Mouse (Mus musculus) heart, embryonic 11.5 days (tissue): Measurements from ENCODE around the gene Apoc4. TPM values are rescaled to one million over a fixed set of nuclear protein-coding genes. Genes with fewer than 3 reads are reported as not detected.
"Not testable (repeated sequence)": the region's sequence is repeated elsewhere in the genome, so short reads cannot be mapped to it uniquely, and the experiment has no call there.

ENCODE experiments used
- ATAC-seq: fragments of 200-750 bp; cut with Nextera tagmentation; replicated peaks from 2 replicates; pipeline ENCODE4 v1.8.0; 2017; ENCODE audit warnings: moderate library complexity; ENCODE audit not compliant: insufficient number of reproducible peaks, low FRiP score, low TSS enrichment
- H3K27ac ChIP-seq: fragments of 300-500 bp; sonication (generic); 2 replicates; pipeline ENCODE4 v1.5.1; 2014; ENCODE audit warnings: mild to moderate bottlenecking, low read depth, low read length
- H3K27me3 ChIP-seq: fragments of 300-500 bp; sonication (generic); 2 replicates; pipeline ENCODE4 v1.6.1; 2014; ENCODE audit warnings: mild to moderate bottlenecking, low read length, mixed read lengths; ENCODE audit not compliant: control insufficient read depth, insufficient read depth
- H3K36me3 ChIP-seq: fragments of 300-500 bp; sonication (generic); 2 replicates; pipeline ENCODE4 v1.6.1; 2014; ENCODE audit warnings: mild to moderate bottlenecking, low read length, moderate library complexity, mixed read lengths; ENCODE audit not compliant: control insufficient read depth, insufficient read depth
- H3K4me1 ChIP-seq: fragments of 300-500 bp; sonication (generic); 2 replicates; pipeline ENCODE4 v1.6.1; 2014; ENCODE audit warnings: low read length; ENCODE audit not compliant: control insufficient read depth, insufficient read depth
- H3K4me2 ChIP-seq: fragments of 300-500 bp; sonication (generic); 2 replicates; pipeline ENCODE4 v1.6.1; 2014; ENCODE audit warnings: mild to moderate bottlenecking, moderate library complexity
- H3K4me3 ChIP-seq: fragments of 300-500 bp; sonication (generic); 2 replicates; pipeline ENCODE4 v1.5.1; 2014; ENCODE audit warnings: low read depth, low read length
- H3K9ac ChIP-seq: fragments of 300-500 bp; sonication (generic); 2 replicates; pipeline ENCODE4 v1.6.1; 2014; ENCODE audit warnings: mild to moderate bottlenecking, low read depth, low read length, moderate library complexity
- H3K9me3 ChIP-seq: fragments of 300-500 bp; sonication (generic); replicated peaks from 2 replicates; pipeline ENCODE4 v1.6.1; 2016; ENCODE audit warnings: low read length; ENCODE audit not compliant: control insufficient read depth
- WGBS: fragments of 180-500 bp; shearing (Covaris S2); extraction: QIAGEN DNeasy Blood & Tissue Kit; methylation state at CpG from one replicate; pipeline ENCODE4 v1.1.7; 2014; ENCODE audit not compliant: insufficient replicate concordance; 5-methylcytosine and 5-hydroxymethylcytosine counted together
- polyA plus RNA-seq: library from polyadenylated mRNA; unstranded; fragments of >200 nt; fragmentation: Nextera tagmentation; extraction: Ambion mirVana; gene quantifications from 2 replicates; pipeline ENCODE4 v1.2.1, GENCODE M21; 2014

The Apoc4 gene
- polyA plus RNA-seq, 1 experiment from 2014 or later, result 0.34 TPM

DNA sequence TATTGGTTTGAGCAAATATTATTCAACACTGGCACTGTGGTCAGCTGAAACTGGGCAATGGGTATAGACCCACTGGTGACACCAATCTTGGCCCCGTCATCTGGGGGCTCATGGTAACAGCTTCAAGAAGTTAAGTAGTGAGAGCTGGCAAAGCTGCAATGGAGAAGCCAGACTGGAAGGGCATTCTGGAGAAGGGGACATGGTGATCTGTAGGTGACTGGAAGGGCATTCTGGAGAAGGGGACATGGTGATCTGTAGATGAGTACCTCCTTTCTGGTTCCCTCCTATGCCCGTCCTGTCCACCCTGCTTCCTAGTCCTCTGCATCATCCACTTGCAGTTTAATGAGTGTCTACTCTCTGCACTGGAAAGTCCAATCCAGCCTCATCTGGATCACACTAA is 7.3 kb upstream of the Apoc4 start:
- no peak overlapping the region for H3K27ac ChIP-seq
- ATAC-seq, result no peak
- H3K4me1 ChIP-seq, result peaks cover 18% of the 10 kb centered on the region
- no peaks in the 10 kb centered on the region for H3K9me3 ChIP-seq
- no peaks in the 10 kb centered on the region for H3K27me3 ChIP-seq
- H3K9ac ChIP-seq, result no peak overlapping the region
- no peak overlapping the region for H3K4me2 ChIP-seq
- 93% methylated on average over 2 of the region's 2 CpGs for WGBS
- no peak overlapping the region for H3K4me3 ChIP-seq
- H3K36me3 ChIP-seq, result no peaks in the 10 kb centered on the region

DNA sequence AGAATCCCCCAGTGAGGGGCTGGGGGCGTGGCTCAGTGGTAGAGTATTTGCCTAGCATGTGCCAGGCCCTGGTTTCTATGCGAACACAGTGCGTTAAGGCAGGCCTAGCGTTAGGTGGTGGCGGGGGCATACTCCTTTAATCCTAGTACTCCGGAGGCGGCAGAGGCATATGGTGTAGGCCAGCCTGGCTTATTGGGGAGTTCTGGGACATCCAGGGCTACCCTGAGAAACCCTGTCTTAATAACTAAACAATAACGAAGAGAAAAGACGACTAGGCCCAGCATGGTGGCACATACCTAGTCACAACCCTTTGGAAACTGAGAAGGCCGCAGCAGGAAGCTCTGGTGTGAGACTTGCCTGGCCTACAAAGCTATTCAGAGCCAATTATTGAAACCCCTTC is 6.8 kb upstream of the Apoc4 start:
- no peak overlapping the region for H3K9ac ChIP-seq
- H3K4me1 ChIP-seq, result peaks cover 13% of the 10 kb centered on the region
- no peak overlapping the region for H3K4me3 ChIP-seq
- H3K36me3 ChIP-seq, result no peaks in the 10 kb centered on the region
- no peaks in the 10 kb centered on the region for H3K27me3 ChIP-seq
- no peak overlapping the region for H3K27ac ChIP-seq
- no peaks in the 10 kb centered on the region for H3K9me3 ChIP-seq
- ATAC-seq, result no peak
- no peak overlapping the region for H3K4me2 ChIP-seq
- WGBS, result 89% methylated on average over 10 of the region's 10 CpGs

DNA sequence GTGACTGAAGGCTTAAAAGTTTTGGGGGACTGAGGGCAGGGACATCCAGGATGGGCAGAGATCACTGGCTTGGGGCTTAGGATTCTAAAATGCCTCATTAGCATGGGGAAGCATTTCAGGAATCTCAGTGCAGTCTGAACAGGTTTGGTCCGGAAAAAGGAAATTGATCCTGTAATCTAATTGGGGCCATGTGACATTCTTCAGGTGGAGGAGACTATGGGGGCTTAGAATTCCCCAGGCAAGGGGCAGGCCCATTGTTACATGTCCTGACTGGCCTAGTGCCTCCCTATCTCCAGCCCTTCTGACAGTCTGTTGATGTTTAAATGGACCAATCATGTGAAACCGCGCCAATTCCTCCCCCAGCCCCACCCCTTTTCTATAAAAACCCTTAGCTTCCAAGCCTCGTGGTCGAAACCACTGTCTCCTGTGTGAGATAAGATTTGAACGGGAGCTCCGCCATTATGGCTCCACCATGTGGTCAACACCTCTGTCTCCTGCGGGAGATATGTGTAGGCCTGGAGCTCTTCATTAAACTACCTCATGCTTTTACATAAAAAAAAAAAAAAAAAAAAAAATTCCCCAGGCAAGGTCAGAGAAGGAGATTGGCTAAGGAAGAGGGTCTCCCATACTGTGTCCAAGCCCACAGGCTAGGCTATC is 5.8 kb upstream of the Apoc4 start:
- H3K9me3 ChIP-seq, H3K4me2 ChIP-seq, ATAC-seq, H3K9ac ChIP-seq, H3K27me3 ChIP-seq, H3K4me3 ChIP-seq, H3K36me3 ChIP-seq, H3K4me1 ChIP-seq, H3K27ac ChIP-seq: not testable (repeated sequence)
- WGBS, result 47% methylated on average over 8 of the region's 8 CpGs

DNA sequence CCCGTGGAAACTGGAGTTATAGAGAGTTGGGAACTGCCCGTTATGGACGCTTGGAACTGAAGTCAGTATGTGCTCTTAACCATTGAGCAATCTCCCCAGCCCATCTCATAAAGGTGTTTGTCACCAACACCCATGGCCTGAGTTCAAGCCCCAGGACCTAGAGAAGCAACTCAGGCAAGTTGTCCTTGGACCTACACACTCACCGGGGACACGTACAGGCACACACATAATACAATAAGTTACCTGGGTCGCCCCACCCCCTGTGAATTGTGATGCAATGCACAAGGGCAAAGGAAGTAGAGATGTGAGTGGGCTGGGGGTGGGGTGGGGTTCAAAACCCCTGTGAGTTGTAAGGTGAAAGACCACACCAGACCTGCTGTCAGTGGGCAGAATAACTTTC is 5.2 kb upstream of the Apoc4 start:
- no peak overlapping the region for H3K27ac ChIP-seq
- H3K9ac ChIP-seq, result no peak overlapping the region
- H3K4me1 ChIP-seq, result no peaks in the 10 kb centered on the region
- no peak for ATAC-seq
- H3K4me3 ChIP-seq, result no peak overlapping the region
- H3K36me3 ChIP-seq, result no peaks in the 10 kb centered on the region
- no peaks in the 10 kb centered on the region for H3K27me3 ChIP-seq
- no peak overlapping the region for H3K4me2 ChIP-seq
- WGBS, result 83% methylated on average over 6 of the region's 6 CpGs
- H3K9me3 ChIP-seq, result no peaks in the 10 kb centered on the region

DNA sequence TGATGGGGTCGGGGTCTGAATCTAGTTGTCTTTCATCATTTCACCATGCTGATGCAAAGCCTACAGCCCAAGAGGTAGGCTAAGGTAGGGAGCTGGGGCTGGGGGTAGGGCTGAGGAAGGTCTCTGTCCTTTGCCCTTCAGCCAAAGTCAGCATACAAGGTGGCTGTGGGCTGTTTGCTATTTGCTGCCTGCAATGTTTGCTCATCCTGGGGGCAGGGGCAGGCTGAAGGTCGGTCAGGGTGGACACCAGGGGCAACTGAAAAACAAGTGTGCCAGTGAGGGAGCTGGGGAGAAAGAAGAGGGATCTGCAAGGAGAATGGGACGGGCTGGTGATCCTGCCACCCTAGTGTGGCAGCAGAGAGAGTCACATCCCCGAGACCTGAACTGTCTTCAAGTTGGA is 4.1 kb upstream of the Apoc4 start:
- H3K4me1 ChIP-seq, result 0 out of 2 replicates have a peak, but pooled peaks cover 3% of the 10 kb centered on the region
- no peak for ATAC-seq
- WGBS, result 63% methylated on average over 4 of the region's 4 CpGs
- H3K4me3 ChIP-seq, result no peak overlapping the region
- H3K9ac ChIP-seq, result no peak overlapping the region; the same call in 1 of the 2 replicates
- no peaks in the 10 kb centered on the region for H3K9me3 ChIP-seq
- H3K27me3 ChIP-seq, result no peaks in the 10 kb centered on the region
- no peak overlapping the region for H3K27ac ChIP-seq
- no peak overlapping the region for H3K4me2 ChIP-seq
- no peaks in the 10 kb centered on the region for H3K36me3 ChIP-seq

DNA sequence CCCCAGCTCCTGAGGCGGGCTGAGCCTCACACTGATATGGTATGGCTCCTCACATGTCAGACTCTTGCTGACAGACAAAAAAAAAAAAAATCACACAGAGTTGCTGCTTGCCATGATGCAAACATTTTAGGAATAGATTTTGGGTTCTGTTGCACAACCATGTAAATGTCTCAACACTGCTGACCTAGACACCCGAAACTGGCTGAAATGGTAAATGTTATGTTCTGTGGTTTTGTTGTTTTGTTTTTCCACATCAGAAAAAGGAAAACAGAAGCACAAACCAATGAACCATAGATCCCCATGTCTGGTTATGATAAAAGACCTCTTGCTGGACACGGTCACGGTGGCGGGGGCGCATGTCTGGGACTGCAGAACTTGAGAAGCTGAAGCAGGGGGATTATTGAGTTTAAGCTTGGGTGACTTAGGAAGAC is 2.5 kb upstream of the Apoc4 start:
- H3K36me3 ChIP-seq, result no peaks in the 10 kb centered on the region
- 0 out of 2 replicates have a peak, but pooled peaks cover 3% of the 10 kb centered on the region for H3K4me1 ChIP-seq
- no peak overlapping the region for H3K4me2 ChIP-seq
- no peak overlapping the region for H3K27ac ChIP-seq
- WGBS, result 82% methylated on average over 6 of the region's 6 CpGs
- no peak for ATAC-seq
- H3K9ac ChIP-seq, result no peak overlapping the region
- no peak overlapping the region for H3K4me3 ChIP-seq
- no peaks in the 10 kb centered on the region for H3K27me3 ChIP-seq
- H3K9me3 ChIP-seq, result no peaks in the 10 kb centered on the region

DNA sequence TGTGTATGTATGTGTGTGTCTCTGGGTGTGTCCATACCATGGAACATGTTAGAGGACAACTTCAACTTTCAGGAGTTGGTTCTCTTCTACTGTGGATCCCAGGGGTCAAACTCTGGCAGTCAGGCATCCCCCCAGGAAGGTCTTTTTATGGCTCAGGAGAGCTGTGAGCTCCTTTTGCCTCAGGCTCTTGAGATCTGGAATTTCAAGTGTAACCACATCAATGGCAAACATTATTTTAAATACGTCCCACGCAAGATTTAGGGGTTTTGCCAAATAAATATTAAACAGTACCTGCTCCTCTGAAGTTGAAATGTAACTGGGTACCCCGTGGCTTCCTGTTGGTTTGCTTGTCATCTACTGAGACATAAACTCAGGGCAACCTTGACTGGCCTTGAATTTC is 1.7 kb upstream of the Apoc4 start:
- no peaks in the 10 kb centered on the region for H3K27me3 ChIP-seq
- no peaks in the 10 kb centered on the region for H3K36me3 ChIP-seq
- no peak overlapping the region for H3K4me3 ChIP-seq
- 0 out of 2 replicates have a peak, but pooled peaks cover 3% of the 10 kb centered on the region for H3K4me1 ChIP-seq
- ATAC-seq, result no peak
- WGBS, result 71% methylated on average over 3 of the region's 3 CpGs
- no peak overlapping the region for H3K9ac ChIP-seq
- no peak overlapping the region for H3K27ac ChIP-seq
- no peaks in the 10 kb centered on the region for H3K9me3 ChIP-seq
- no peak overlapping the region for H3K4me2 ChIP-seq

DNA sequence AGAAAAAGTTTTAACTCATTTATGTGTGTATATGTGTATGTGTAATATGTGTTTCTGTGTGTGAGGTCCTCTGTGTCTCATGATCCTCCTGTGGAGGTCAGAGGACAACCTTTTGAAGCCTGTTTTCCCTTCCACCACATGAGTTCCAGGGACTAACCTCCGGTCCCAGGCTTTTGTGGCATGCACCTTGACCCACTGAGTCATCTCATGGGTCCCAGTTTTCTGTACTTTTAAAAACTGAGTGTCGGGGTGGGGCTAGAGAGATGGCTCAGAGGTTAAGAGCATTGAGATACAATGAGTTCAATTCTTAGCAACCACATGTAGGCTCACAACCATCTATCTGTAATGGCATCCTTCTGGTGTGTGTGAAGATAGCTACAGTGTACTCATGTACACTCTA is 577 bp downstream of the Apoc4 start:
- Histone ChIP-seq H3K4me3 (no peak overlapping the region), H3K27me3 (no peaks in the 10 kb centered on the region), H3K36me3 (no peaks in the 10 kb centered on the region), H3K9me3 (no peaks in the 10 kb centered on the region), H3K27ac (no peak overlapping the region), H3K9ac (no peak overlapping the region), H3K4me1 (0 out of 2 replicates have a peak, but pooled peaks cover 3% of the 10 kb centered on the region), H3K4me2 (no peak overlapping the region)
- 88% methylated on average over 2 of the region's 2 CpGs for WGBS
- ATAC-seq, result no peak

DNA sequence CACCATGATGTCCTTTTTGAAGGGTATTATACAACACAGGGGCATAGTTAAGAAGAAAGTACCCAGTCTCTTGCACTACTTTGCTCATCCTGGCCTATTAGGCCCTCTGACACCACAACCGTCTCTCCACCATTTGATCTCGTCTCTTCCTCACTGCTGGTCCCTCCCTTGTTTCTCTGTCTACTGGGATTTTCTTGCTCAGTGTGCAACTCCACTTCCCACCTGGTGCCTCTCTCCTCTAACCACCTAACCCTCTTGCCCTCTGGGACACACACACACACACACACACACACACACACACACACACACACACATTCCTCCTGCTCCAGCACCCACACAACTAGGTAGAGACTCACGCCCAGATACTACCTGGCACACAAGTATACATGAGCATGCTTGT is 2.4 kb downstream of the Apoc4 start:
- Histone ChIP-seq H3K4me1 (0 out of 2 replicates have a peak, but pooled peaks cover 3% of the 10 kb centered on the region), H3K36me3 (no peaks in the 10 kb centered on the region), H3K4me3 (no peak overlapping the region), H3K27me3 (no peaks in the 10 kb centered on the region), H3K9me3 (no peaks in the 10 kb centered on the region), H3K4me2 (no peak overlapping the region), H3K9ac (no peak overlapping the region), H3K27ac (no peak overlapping the region)
- ATAC-seq, result no peak
- 79% methylated on average over 3 of the region's 3 CpGs for WGBS
